Mouse (Mus musculus): Measurements from ENCODE around the gene Khdc3. TPM values are rescaled to one million over a fixed set of nuclear protein-coding genes. Genes with fewer than 3 reads are reported as not detected.
"Not testable (repeated sequence)": the region's sequence is repeated elsewhere in the genome, so short reads cannot be mapped to it uniquely, and the experiment has no call there.

Khdc3 gene
- polyA plus RNA-seq, 1 experiment from 2014 or later, result 0.26 TPM

DNA sequence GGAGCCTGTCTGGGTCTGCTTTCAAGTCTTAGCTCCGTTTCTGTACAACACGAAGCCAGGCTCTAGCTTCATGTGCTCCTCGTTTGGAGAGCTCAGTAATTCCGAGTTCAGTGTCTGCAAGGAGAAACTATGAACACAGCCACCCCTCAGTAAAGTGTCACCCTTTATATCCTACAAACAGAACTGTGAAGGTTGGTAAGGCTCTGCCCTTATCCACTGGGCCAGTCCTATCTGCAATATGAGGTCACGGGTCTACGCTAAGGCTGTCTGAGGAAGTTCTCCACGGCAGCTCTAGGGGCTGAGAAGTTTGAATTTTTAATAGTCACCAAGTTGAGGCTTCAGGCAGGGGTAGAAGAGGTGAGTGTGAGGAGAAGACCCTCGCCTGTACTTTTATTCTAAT is 29.2 kb upstream of the Khdc3 start:
- no peak for ATAC-seq (replicated peaks; ENCODE audit: low FRiP score, low TSS enrichment, low read depth)
- 79% methylated on average over 8 of the region's 8 CpGs for WGBS

DNA sequence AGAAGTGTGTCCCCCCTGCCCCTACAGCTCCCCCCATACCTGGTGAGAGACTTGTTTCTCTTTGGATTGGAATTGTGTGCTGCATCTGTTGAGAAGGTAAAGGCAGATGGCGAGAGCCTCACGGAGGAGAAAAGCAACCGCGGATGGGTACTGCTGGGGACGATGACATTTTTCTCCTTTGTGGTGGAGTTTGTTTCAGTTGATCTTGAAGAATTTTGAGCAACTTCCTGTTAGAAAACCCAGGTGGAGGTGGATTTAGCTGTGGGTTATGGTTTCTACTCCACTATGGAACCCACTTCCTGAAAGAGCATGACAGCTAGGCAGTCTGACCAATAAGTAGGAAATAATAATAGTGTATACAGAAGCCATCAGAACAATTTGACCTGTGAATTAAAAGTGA is 28.5 kb upstream of the Khdc3 start:
- whole genome bisulfite sequencing, result 90% methylated on average over 5 of the region's 5 CpGs
- H3K9me3 ChIP-seq (ENCODE audit: control insufficient read depth, low read length), result no peaks in the 10 kb centered on the region
- no peak for DNase-seq (ENCODE audit: low spot score)
- no peak overlapping the region for H3K27ac ChIP-seq (ENCODE audit: low read depth)
- peaks cover 5% of the 10 kb centered on the region; the same call in 1 of the 2 replicates for H3K4me1 ChIP-seq (replicated peaks; ENCODE audit: control insufficient read depth, insufficient read depth, low read length)
- H3K36me3 ChIP-seq (ENCODE audit: control insufficient read depth, insufficient read depth, low read length), result no peaks in the 10 kb centered on the region
- H3K4me2 ChIP-seq (ENCODE audit: low read length), result no peak overlapping the region
- H3K9ac ChIP-seq (ENCODE audit: low read length), result no peak overlapping the region
- H3K27me3 ChIP-seq (replicated peaks; ENCODE audit: control insufficient read depth, insufficient read depth, low read length), result no peaks in the 10 kb centered on the region
- ATAC-seq (replicated peaks; ENCODE audit: low FRiP score, low TSS enrichment, low read depth), result no peak
- H3K4me3 ChIP-seq (ENCODE audit: low read depth, low read length), result no peak overlapping the region

More for the DNA sequence above, 29.2 kb upstream of the Khdc3 start:
- Histone ChIP-seq H3K4me3 (ENCODE audit: low read depth, low read length) (no peak overlapping the region), H3K27ac (ENCODE audit: low read depth) (no peak overlapping the region), H3K9me3 (ENCODE audit: control insufficient read depth, low read length) (no peaks in the 10 kb centered on the region), H3K36me3 (ENCODE audit: control insufficient read depth, insufficient read depth, low read length) (no peaks in the 10 kb centered on the region), H3K4me1 (replicated peaks; ENCODE audit: control insufficient read depth, insufficient read depth, low read length) (peaks cover 13% of the 10 kb centered on the region), H3K4me2 (ENCODE audit: low read length) (no peak overlapping the region), H3K9ac (ENCODE audit: low read length) (no peak overlapping the region), H3K27me3 (replicated peaks; ENCODE audit: control insufficient read depth, insufficient read depth, low read length) (no peaks in the 10 kb centered on the region)
- no peak for DNase-seq (ENCODE audit: low spot score)

DNA sequence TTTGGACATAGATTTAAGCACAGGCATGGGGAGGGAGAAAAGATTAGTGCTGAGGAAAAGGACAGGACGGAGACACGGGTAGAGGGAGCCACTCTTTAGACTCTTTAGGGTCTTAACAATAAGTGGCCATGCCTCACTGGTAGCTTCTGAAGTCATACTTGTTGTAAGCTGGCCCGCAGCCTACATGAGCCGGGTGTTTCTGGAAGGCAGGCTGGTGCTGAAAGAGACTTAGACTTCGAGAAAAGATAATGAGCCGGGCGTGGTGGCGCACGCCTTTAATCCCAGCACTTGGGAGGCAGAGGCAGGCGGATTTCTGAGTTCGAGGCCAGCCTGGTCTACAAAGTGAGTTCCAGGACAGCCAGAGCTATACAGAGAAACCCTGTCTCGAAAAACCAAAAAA is 22.3 kb upstream of the Khdc3 start:
- not testable (repeated sequence) for H3K4me1 ChIP-seq (replicated peaks; ENCODE audit: control insufficient read depth, insufficient read depth, low read length); H3K4me2 ChIP-seq (ENCODE audit: low read length); H3K36me3 ChIP-seq (ENCODE audit: control insufficient read depth, insufficient read depth, low read length); H3K9me3 ChIP-seq (ENCODE audit: control insufficient read depth, low read length); H3K27me3 ChIP-seq (replicated peaks; ENCODE audit: control insufficient read depth, insufficient read depth, low read length); H3K27ac ChIP-seq (ENCODE audit: low read depth); DNase-seq (ENCODE audit: low spot score); ATAC-seq (replicated peaks; ENCODE audit: low FRiP score, low TSS enrichment, low read depth); H3K9ac ChIP-seq (ENCODE audit: low read length); H3K4me3 ChIP-seq (ENCODE audit: low read depth, low read length)
- WGBS, result 88% methylated on average over 11 of the region's 12 CpGs

DNA sequence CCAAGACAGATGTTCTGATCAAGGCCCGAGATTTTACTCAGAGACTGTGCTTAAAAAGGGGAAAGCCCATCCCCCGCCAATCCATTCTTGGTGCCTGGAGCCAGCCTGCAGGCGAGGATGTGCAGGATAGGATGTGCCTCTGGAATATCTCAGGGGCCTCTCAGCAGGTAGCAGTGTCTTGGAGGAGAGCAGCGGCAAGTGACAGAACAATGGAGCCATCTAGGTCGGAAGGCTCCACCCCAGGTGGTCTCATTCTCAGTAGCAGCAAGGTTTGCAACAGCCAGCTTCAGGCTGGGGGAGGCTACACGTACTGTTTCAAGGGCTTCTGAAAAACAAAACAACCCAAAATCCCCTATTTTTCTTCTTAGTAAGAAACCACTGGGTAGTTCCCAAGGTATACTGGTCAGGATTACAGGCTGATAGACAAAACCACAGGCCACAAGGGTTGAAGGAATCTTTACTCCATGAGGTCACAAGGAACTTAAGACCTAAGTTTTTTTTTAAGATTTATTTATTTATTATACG is 21.8 kb upstream of the Khdc3 start:
- Histone ChIP-seq H3K9ac (ENCODE audit: low read length) (no peak overlapping the region), H3K4me3 (ENCODE audit: low read depth, low read length) (no peak overlapping the region), H3K27me3 (replicated peaks; ENCODE audit: control insufficient read depth, insufficient read depth, low read length) (no peaks in the 10 kb centered on the region), H3K36me3 (ENCODE audit: control insufficient read depth, insufficient read depth, low read length) (no peaks in the 10 kb centered on the region), H3K27ac (ENCODE audit: low read depth) (no peak overlapping the region), H3K9me3 (ENCODE audit: control insufficient read depth, low read length) (no peaks in the 10 kb centered on the region), H3K4me2 (ENCODE audit: low read length) (no peak overlapping the region), H3K4me1 (replicated peaks; ENCODE audit: control insufficient read depth, insufficient read depth, low read length) (no peaks in the 10 kb centered on the region)
- DNase-seq (ENCODE audit: low spot score) (no peak), ATAC-seq (replicated peaks; ENCODE audit: low FRiP score, low TSS enrichment, low read depth) (no peak)
- 46% methylated on average over 7 of the region's 7 CpGs for WGBS

DNA sequence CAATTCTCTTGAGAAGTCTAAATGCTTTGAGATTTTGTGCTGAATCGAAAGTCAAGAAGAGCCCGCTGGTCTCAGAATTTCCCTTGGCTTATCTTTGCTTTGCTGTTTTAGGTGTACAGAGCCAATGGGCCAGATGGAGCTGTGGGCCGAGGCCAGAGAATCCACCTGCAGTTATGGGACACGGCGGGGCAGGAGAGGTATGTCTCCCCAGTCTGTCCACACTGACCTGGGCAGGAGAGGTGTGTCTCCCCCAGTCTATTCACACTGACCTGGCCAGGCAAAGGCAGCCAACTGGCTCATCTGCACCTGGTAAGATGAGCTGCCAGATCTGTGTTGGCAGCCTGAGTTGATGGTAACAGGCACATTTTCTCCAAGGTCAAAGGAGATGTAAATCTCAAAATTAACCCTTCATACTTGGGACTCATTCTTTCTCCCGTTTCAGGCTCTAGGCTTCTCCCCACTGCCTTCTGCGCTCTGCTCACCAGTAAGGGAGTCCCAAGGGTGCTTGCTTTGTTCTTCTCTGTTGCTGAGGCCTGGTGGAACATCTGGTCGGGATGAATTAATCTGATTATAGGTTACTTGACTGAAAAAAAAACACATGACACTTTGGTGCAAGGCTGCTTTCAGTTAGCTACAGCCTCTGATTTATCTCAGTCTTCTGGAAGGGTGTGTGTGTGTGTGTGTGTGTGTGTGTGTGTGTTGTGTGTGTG is 19.2 kb upstream of the Khdc3 start:
- Histone ChIP-seq H3K27me3 (replicated peaks; ENCODE audit: control insufficient read depth, insufficient read depth, low read length) (no peaks in the 10 kb centered on the region), H3K27ac (ENCODE audit: low read depth) (no peak overlapping the region), H3K4me2 (ENCODE audit: low read length) (no peak overlapping the region), H3K9ac (ENCODE audit: low read length) (no peak overlapping the region), H3K9me3 (ENCODE audit: control insufficient read depth, low read length) (no peaks in the 10 kb centered on the region), H3K4me3 (ENCODE audit: low read depth, low read length) (no peak overlapping the region), H3K36me3 (ENCODE audit: control insufficient read depth, insufficient read depth, low read length) (no peaks in the 10 kb centered on the region), H3K4me1 (replicated peaks; ENCODE audit: control insufficient read depth, insufficient read depth, low read length) (no peaks in the 10 kb centered on the region)
- WGBS, result 80% methylated on average over 8 of the region's 8 CpGs
- no peak for DNase-seq (ENCODE audit: low spot score)
- no peak for ATAC-seq (replicated peaks; ENCODE audit: low FRiP score, low TSS enrichment, low read depth)

DNA sequence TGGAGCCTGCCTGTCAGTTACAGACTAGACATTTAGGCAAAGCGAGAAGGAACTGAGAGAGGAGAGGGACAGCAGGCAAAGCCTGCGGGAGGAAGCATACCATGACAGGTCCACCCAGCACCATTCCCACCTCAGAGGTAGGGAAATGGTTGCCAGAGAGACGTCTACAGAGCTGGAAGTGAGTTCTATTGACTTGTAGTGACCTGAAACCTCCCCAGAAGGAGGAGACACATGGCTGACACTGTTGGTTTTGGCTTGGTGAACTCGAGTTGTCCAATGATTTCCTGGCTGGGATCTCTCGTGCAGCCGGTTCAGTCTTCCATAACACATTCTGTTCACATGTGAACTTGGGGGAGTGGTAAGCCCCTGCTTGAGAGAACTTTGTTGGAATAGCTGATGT is 17.7 kb upstream of the Khdc3 start:
- no peak for DNase-seq (ENCODE audit: low spot score)
- no peak overlapping the region for H3K27ac ChIP-seq (ENCODE audit: low read depth)
- no peak overlapping the region for H3K9ac ChIP-seq (ENCODE audit: low read length)
- no peaks in the 10 kb centered on the region for H3K36me3 ChIP-seq (ENCODE audit: control insufficient read depth, insufficient read depth, low read length)
- no peak overlapping the region for H3K4me2 ChIP-seq (ENCODE audit: low read length)
- no peak for ATAC-seq (replicated peaks; ENCODE audit: low FRiP score, low TSS enrichment, low read depth)
- no peaks in the 10 kb centered on the region for H3K9me3 ChIP-seq (ENCODE audit: control insufficient read depth, low read length)
- no peaks in the 10 kb centered on the region for H3K27me3 ChIP-seq (replicated peaks; ENCODE audit: control insufficient read depth, insufficient read depth, low read length)
- no peaks in the 10 kb centered on the region for H3K4me1 ChIP-seq (replicated peaks; ENCODE audit: control insufficient read depth, insufficient read depth, low read length)
- WGBS, result 68% methylated on average over 6 of the region's 6 CpGs
- no peak overlapping the region for H3K4me3 ChIP-seq (ENCODE audit: low read depth, low read length)

DNA sequence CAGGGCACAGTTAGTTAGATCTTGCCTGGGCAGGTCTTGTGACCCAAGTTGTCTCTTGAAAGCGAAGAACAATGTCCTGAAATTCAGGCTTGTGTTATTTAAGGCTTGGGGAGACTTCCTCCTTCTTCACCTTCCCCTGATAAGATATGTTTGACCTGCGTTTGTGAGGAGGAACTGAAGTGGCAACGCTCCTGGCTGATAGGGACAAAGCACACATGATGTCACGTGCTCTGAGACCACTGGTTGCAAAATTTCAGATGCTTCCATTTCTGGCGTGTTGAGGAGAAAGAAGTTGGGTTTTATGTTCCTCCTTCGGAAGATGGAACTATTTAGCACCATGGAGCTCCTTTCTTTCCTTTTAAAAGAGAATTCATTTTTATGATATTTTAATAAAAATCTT is 15.8 kb upstream of the Khdc3 start:
- Histone ChIP-seq H3K27ac (ENCODE audit: low read depth) (no peak overlapping the region), H3K27me3 (replicated peaks; ENCODE audit: control insufficient read depth, insufficient read depth, low read length) (no peaks in the 10 kb centered on the region), H3K36me3 (ENCODE audit: control insufficient read depth, insufficient read depth, low read length) (no peaks in the 10 kb centered on the region), H3K9ac (ENCODE audit: low read length) (no peak overlapping the region), H3K4me3 (ENCODE audit: low read depth, low read length) (no peak overlapping the region), H3K4me1 (replicated peaks; ENCODE audit: control insufficient read depth, insufficient read depth, low read length) (no peaks in the 10 kb centered on the region), H3K9me3 (ENCODE audit: control insufficient read depth, low read length) (no peaks in the 10 kb centered on the region), H3K4me2 (ENCODE audit: low read length) (no peak overlapping the region)
- WGBS, result 80% methylated on average over 6 of the region's 6 CpGs
- DNase-seq (ENCODE audit: low spot score) (no peak), ATAC-seq (replicated peaks; ENCODE audit: low FRiP score, low TSS enrichment, low read depth) (no peak)

DNA sequence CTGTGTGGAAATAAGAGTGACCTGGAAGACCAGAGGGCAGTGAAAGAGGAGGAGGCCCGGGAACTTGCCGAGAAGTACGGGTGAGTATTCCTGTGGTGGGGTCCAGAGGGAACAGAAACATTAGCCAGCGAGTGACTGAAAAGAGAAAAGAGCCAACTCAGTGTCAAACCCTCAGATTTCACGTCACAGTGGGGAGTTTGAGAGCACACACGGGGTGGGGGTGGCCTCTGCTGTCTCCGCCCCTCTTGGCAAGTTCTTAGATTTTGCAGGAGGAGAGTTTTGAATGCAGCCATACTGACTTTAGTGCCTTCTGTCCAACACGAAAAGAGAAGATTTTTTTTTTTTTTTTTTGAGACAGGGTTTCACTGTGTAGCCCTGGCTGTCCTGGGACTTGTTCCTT is 14.5 kb upstream of the Khdc3 start:
- H3K9me3 ChIP-seq (ENCODE audit: control insufficient read depth, low read length), result no peaks in the 10 kb centered on the region
- no peak overlapping the region for H3K27ac ChIP-seq (ENCODE audit: low read depth)
- WGBS, result 61% methylated on average over 8 of the region's 8 CpGs
- DNase-seq (ENCODE audit: low spot score) (no peak), ATAC-seq (replicated peaks; ENCODE audit: low FRiP score, low TSS enrichment, low read depth) (no peak)
- H3K4me1 ChIP-seq (replicated peaks; ENCODE audit: control insufficient read depth, insufficient read depth, low read length), result no peaks in the 10 kb centered on the region
- no peak overlapping the region for H3K4me3 ChIP-seq (ENCODE audit: low read depth, low read length)
- H3K4me2 ChIP-seq (ENCODE audit: low read length), result no peak overlapping the region
- H3K27me3 ChIP-seq (replicated peaks; ENCODE audit: control insufficient read depth, insufficient read depth, low read length), result no peaks in the 10 kb centered on the region
- no peak overlapping the region for H3K9ac ChIP-seq (ENCODE audit: low read length)
- no peaks in the 10 kb centered on the region for H3K36me3 ChIP-seq (ENCODE audit: control insufficient read depth, insufficient read depth, low read length)

DNA sequence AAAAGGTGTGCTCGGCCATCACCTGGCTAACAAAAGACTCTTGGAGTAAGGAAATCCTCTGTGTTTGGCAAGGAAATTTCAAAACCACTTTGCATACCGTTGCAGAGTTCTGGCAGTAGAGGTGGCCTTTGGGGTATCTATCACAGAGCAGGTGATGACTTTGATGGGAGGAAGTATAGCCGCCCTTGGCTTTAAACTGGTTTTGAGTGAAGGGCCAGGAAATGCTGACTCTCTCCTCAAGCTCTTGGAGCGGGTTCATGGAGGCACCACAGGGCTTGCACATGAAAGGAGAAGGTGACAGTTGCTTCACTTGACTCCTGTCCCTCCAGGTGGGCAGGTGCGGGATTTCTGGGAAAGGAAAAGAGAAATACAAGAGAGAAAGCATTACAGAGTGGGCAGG is 14.1 kb upstream of the Khdc3 start:
- DNase-seq (ENCODE audit: low spot score), result no peak
- Histone ChIP-seq H3K36me3 (ENCODE audit: control insufficient read depth, insufficient read depth, low read length) (no peaks in the 10 kb centered on the region), H3K27ac (ENCODE audit: low read depth) (no peak overlapping the region), H3K9ac (ENCODE audit: low read length) (no peak overlapping the region), H3K4me1 (replicated peaks; ENCODE audit: control insufficient read depth, insufficient read depth, low read length) (no peaks in the 10 kb centered on the region), H3K4me2 (ENCODE audit: low read length) (no peak overlapping the region), H3K9me3 (ENCODE audit: control insufficient read depth, low read length) (no peaks in the 10 kb centered on the region), H3K27me3 (replicated peaks; ENCODE audit: control insufficient read depth, insufficient read depth, low read length) (no peaks in the 10 kb centered on the region), H3K4me3 (ENCODE audit: low read depth, low read length) (no peak overlapping the region)
- no peak for ATAC-seq (replicated peaks; ENCODE audit: low FRiP score, low TSS enrichment, low read depth)
- WGBS, result 75% methylated on average over 5 of the region's 5 CpGs

Measured in intestine, embryonic 14.5 days (tissue).